Mouse (Mus musculus) myocyte (in vitro differentiated cells): ENCODE results near the gene Tln2.

ENCODE experiments used
- CEBPB ChIP-seq: IDR thresholded peaks from 2 replicates; pipeline ENCODE4 v1.6.1; 2011; ENCODE audit warnings: mild to moderate bottlenecking, moderate library complexity; ENCODE audit not compliant: poor library complexity, insufficient read depth, severe bottlenecking
- E2F4 ChIP-seq: IDR thresholded peaks from one replicate; pipeline ENCODE4 v1.6.1; 2011; ENCODE audit warnings: mild to moderate bottlenecking, control low read depth, moderate library complexity; ENCODE audit not compliant: insufficient read depth
- MAX ChIP-seq: IDR thresholded peaks from one replicate; pipeline ENCODE4 v1.6.1; 2011; ENCODE audit warnings: low read depth, mild to moderate bottlenecking, control low read depth
- MYOD1 ChIP-seq, 3 experiments: IDR thresholded peaks; one replicate each; pipeline ENCODE4 v1.6.1; 2011; ENCODE audit warnings: control low read depth in 2 of 3, low read depth in 2 of 3, mild to moderate bottlenecking in 2 of 3, moderate library complexity in 1 of 3; ENCODE audit not compliant: insufficient read length in 2 of 3, control insufficient read depth in 1 of 3
- POLR2A ChIP-seq: IDR thresholded peaks from one replicate; pipeline ENCODE4 v1.6.1; 2011; ENCODE audit warnings: low read depth, mild to moderate bottlenecking, control low read depth, moderate library complexity; ENCODE audit not compliant: insufficient read length
- POLR2AphosphoS2 ChIP-seq: IDR thresholded peaks from one replicate; pipeline ENCODE4 v1.6.1; 2011; ENCODE audit warnings: low read depth, control low read depth; ENCODE audit not compliant: insufficient read length
- REST ChIP-seq: IDR thresholded peaks from one replicate; pipeline ENCODE4 v1.6.1; 2011; ENCODE audit warnings: mild to moderate bottlenecking, control low read depth, moderate library complexity; ENCODE audit not compliant: insufficient read depth, insufficient read length
- SRF ChIP-seq: IDR thresholded peaks from one replicate; pipeline ENCODE4 v1.6.1; 2011; ENCODE audit warnings: low read depth; ENCODE audit not compliant: control insufficient read depth, insufficient read length
- TCF12 ChIP-seq: IDR thresholded peaks from one replicate; pipeline ENCODE4 v1.6.1; 2011; ENCODE audit warnings: mild to moderate bottlenecking, control low read depth; ENCODE audit not compliant: poor library complexity, insufficient read depth, severe bottlenecking
- TCF3 ChIP-seq: IDR thresholded peaks from one replicate; pipeline ENCODE4 v1.6.1; 2011; ENCODE audit warnings: low read depth, control low read depth; ENCODE audit not compliant: insufficient read length
- USF1 ChIP-seq: IDR thresholded peaks from one replicate; pipeline ENCODE4 v1.6.1; 2011; ENCODE audit warnings: low read depth, mild to moderate bottlenecking, control low read depth, moderate library complexity

- TF ChIP-seq POLR2A, result no peak
- TF ChIP-seq POLR2AphosphoS2, result no peak
- no peak for TF ChIP-seq E2F4
- TF ChIP-seq MAX, result no peak
- TF ChIP-seq TCF12, result no peak
- TF ChIP-seq MYOD1 (IDR thresholded peaks at IDR 0.05; ENCODE audit: control insufficient read depth in 1 of 3, insufficient read length in 2 of 3, low read depth in 2 of 3), result no peak
- TF ChIP-seq CEBPB, result no peak
- no peak for TF ChIP-seq SRF
- no peak for TF ChIP-seq USF1
- no peak for TF ChIP-seq TCF3
- no peak for TF ChIP-seq REST
Measured at GRCm38 (mm10) chr9:67187686-67188085, 371.8 kb downstream of the Tln2 start.
